ENCODE assay signal across 26 mouse cellular contexts in genomic region chr2:92860502-92861197, GRCm38 (mm10). TPM values are rescaled to one million over a fixed set of nuclear protein-coding genes. Genes with fewer than 3 reads are reported as not detected.
A peak's percentile ranks its signal among the peaks of the same experiment; 100 is the strongest.
DNase-seq lines count a peak whose midpoint lies in the region; ATAC-seq and TF ChIP-seq lines count a peak whose summit lies in the region.
"Had no signal": no experiment of that assay in that cellular context is flagged by ENCODE, and none has a peak within 500 bp of the region (broad histone marks: within the 10 kb centered on the region; RNA-seq: fewer than 3 reads in every experiment).

No protein-coding gene starts in this region.

- WGBS in embryonic facial prominence, embryonic 13.5 days: 57% methylated on average over 8 of the region's 8 CpGs
- 78% methylated on average over 8 of the region's 8 CpGs for WGBS in embryonic facial prominence, embryonic 10.5 days
- WGBS in hindbrain, embryonic 15.5 days: 45% methylated on average over 8 of the region's 8 CpGs
- 78% methylated on average over 7 of the region's 8 CpGs for WGBS in hindbrain, embryonic 11.5 days
- WGBS in limb, embryonic 12.5 days: 64% methylated on average over 8 of the region's 8 CpGs

- H3K4me2 ChIP-seq in embryonic facial prominence, embryonic 13.5 days: no peak overlapping the region
- no peak overlapping the region for H3K4me2 ChIP-seq in hindbrain, embryonic 15.5 days
- no peak overlapping the region for H3K4me2 ChIP-seq in hindbrain, embryonic 11.5 days (replicated peaks; ENCODE audit: low read depth, low read length)
- H3K4me2 ChIP-seq in CH12.LX (ENCODE audit: insufficient read depth, low read depth, poor library complexity, severe bottlenecking): peak overlapping the region; percentile 27; the same call in 1 of the 2 replicates
- H3K4me2 ChIP-seq in limb, embryonic 12.5 days: no peak overlapping the region
- H3K4me2 ChIP-seq: embryonic facial prominence, embryonic 15.5 days; heart, embryonic 15.5 days had no signal

- no peaks in the 10 kb centered on the region for H3K27me3 ChIP-seq in embryonic facial prominence, embryonic 13.5 days
- H3K27me3 ChIP-seq in embryonic facial prominence, embryonic 10.5 days (replicated peaks; ENCODE audit: low read depth, poor library complexity, severe bottlenecking): no peaks in the 10 kb centered on the region
- H3K27me3 ChIP-seq in hindbrain, embryonic 15.5 days: no peaks in the 10 kb centered on the region; the same call in 1 of the 2 replicates
- no peaks in the 10 kb centered on the region for H3K27me3 ChIP-seq in hindbrain, embryonic 11.5 days (ENCODE audit: control insufficient read depth, insufficient read depth, low read length)
- peaks cover 76% of the 10 kb centered on the region for H3K27me3 ChIP-seq in CH12.LX (replicated peaks)
- H3K27me3 ChIP-seq in limb, embryonic 12.5 days: no peaks in the 10 kb centered on the region
- H3K27me3 ChIP-seq: embryonic facial prominence, embryonic 15.5 days; heart, embryonic 15.5 days had no signal

- no peak for TF ChIP-seq CTCF in CH12.LX (conservative IDR thresholded peaks at IDR 0.05 in 1 of 2, IDR thresholded peaks at IDR 0.05 in 1 of 2; ENCODE audit: low read depth in 2 of 2, low read length in 2 of 2)

- ATAC-seq in embryonic facial prominence, embryonic 13.5 days (ENCODE audit: insufficient number of reproducible peaks, insufficient read depth, low FRiP score, low TSS enrichment, low read depth): no peak
- peak; percentile 65 for ATAC-seq in hindbrain, embryonic 15.5 days (ENCODE audit: low FRiP score, low read depth)
- no peak for ATAC-seq in hindbrain, embryonic 11.5 days (ENCODE audit: low FRiP score)
- ATAC-seq in limb, embryonic 12.5 days (ENCODE audit: insufficient number of reproducible peaks, insufficient read depth, low FRiP score, low TSS enrichment, low read depth): no peak
- ATAC-seq: CD4-positive, CD25-positive, alpha-beta regulatory T cell, adult 4 months; forebrain, embryonic 14.5 days had no signal

- dilution Hi-C loops in CH12.LX (cut with MboI; ENCODE audit: extremely low pct_ligation_motif_present, extremely low pct_unique_long_range_greater_than_20kb, low sequenced_read_pairs): no loop called here

- intact Hi-C loops in gastrocnemius, postnatal 14 days (cut with DNase I; ENCODE audit: low total_unique reads): no loop called here

- no peaks in the 10 kb centered on the region for H3K36me3 ChIP-seq in embryonic facial prominence, embryonic 13.5 days
- no peaks in the 10 kb centered on the region for H3K36me3 ChIP-seq in embryonic facial prominence, embryonic 10.5 days (replicated peaks)
- H3K36me3 ChIP-seq in hindbrain, embryonic 15.5 days: no peaks in the 10 kb centered on the region
- H3K36me3 ChIP-seq in hindbrain, embryonic 11.5 days (ENCODE audit: control insufficient read depth, insufficient read depth, low read length): no peaks in the 10 kb centered on the region
- H3K36me3 ChIP-seq in CH12.LX (replicated peaks in 1 of 2; ENCODE audit: control insufficient read depth in 1 of 2, insufficient read depth in 1 of 2, low read length in 1 of 2): no peaks in the 10 kb centered on the region
- no peaks in the 10 kb centered on the region for H3K36me3 ChIP-seq in limb, embryonic 12.5 days
- H3K36me3 ChIP-seq: embryonic facial prominence, embryonic 15.5 days; forebrain, embryonic 10.5 days; heart, embryonic 10.5 days; heart, embryonic 15.5 days had no signal

- H3K4me3 ChIP-seq in embryonic facial prominence, embryonic 13.5 days: no peak overlapping the region
- H3K4me3 ChIP-seq in embryonic facial prominence, embryonic 10.5 days: no peak overlapping the region
- H3K4me3 ChIP-seq in hindbrain, embryonic 15.5 days: no peak overlapping the region
- H3K4me3 ChIP-seq in hindbrain, embryonic 11.5 days (ENCODE audit: low read depth, low read length): no peak overlapping the region
- H3K4me3 ChIP-seq in CH12.LX (replicated peaks in 1 of 3; ENCODE audit: low read depth in 2 of 3, low read length in 2 of 3, poor library complexity in 1 of 3): no peak overlapping the region
- no peak overlapping the region for H3K4me3 ChIP-seq in limb, embryonic 12.5 days (replicated peaks)
- H3K4me3 ChIP-seq: embryonic facial prominence, embryonic 15.5 days; erythroblast, embryonic 14.5 days; forebrain, embryonic 10.5 days; gastrocnemius, adult 2 months; heart, embryonic 10.5 days; heart, embryonic 15.5 days had no signal

- H3K27ac ChIP-seq in embryonic facial prominence, embryonic 13.5 days: peak overlapping the region; percentile 62
- no peak overlapping the region for H3K27ac ChIP-seq in embryonic facial prominence, embryonic 10.5 days (replicated peaks)
- H3K27ac ChIP-seq in hindbrain, embryonic 15.5 days (replicated peaks): 0 out of 2 replicates have a peak overlapping the region, but pooled peaks have one; percentile 26
- no peak overlapping the region for H3K27ac ChIP-seq in hindbrain, embryonic 11.5 days (ENCODE audit: low read depth, low read length)
- H3K27ac ChIP-seq in CH12.LX (ENCODE audit: insufficient read depth, low read depth): no peak overlapping the region
- peak overlapping the region; percentile 42; the same call in 1 of the 2 replicates for H3K27ac ChIP-seq in limb, embryonic 12.5 days
- H3K27ac ChIP-seq: embryonic facial prominence, embryonic 15.5 days; forebrain, embryonic 10.5 days; gastrocnemius, adult 2 months; heart, embryonic 10.5 days; heart, embryonic 15.5 days had no signal

- no peak overlapping the region for H3K9ac ChIP-seq in embryonic facial prominence, embryonic 13.5 days
- H3K9ac ChIP-seq in hindbrain, embryonic 15.5 days: no peak overlapping the region
- H3K9ac ChIP-seq in hindbrain, embryonic 11.5 days (ENCODE audit: low read depth, low read length): no peak overlapping the region
- no peak overlapping the region for H3K9ac ChIP-seq in CH12.LX (ENCODE audit: insufficient read depth, low read depth)
- H3K9ac ChIP-seq in limb, embryonic 12.5 days (replicated peaks): no peak overlapping the region
- H3K9ac ChIP-seq: embryonic facial prominence, embryonic 15.5 days; heart, embryonic 15.5 days had no signal

- H3K9me3 ChIP-seq in embryonic facial prominence, embryonic 13.5 days: peaks cover 7% of the 10 kb centered on the region
- 0 out of 2 replicates have a peak, but pooled peaks cover 10% of the 10 kb centered on the region for H3K9me3 ChIP-seq in embryonic facial prominence, embryonic 10.5 days
- no peaks in the 10 kb centered on the region for H3K9me3 ChIP-seq in hindbrain, embryonic 15.5 days
- H3K9me3 ChIP-seq in hindbrain, embryonic 11.5 days (ENCODE audit: control insufficient read depth, low read length): no peaks in the 10 kb centered on the region
- peaks cover 22% of the 10 kb centered on the region for H3K9me3 ChIP-seq in CH12.LX (replicated peaks; ENCODE audit: low read length)
- H3K9me3 ChIP-seq in limb, embryonic 12.5 days: peaks cover 10% of the 10 kb centered on the region; the same call in 1 of the 2 replicates
- H3K9me3 ChIP-seq: embryonic facial prominence, embryonic 15.5 days; heart, embryonic 10.5 days; heart, embryonic 15.5 days had no signal

- in situ Hi-C loops in CH12.LX (cut with MboI; ENCODE audit: low pct_ligation_motif_present, low pct_unique_long_range_greater_than_20kb, low sequenced_read_pairs): no loop called here

- no peak for DNase-seq in embryonic facial prominence, embryonic 10.5 days (ENCODE audit: low spot score)
- no peak for DNase-seq in hindbrain, embryonic 11.5 days (ENCODE audit: low spot score)
- DNase-seq in CH12.LX (ENCODE audit: extremely low read depth): no peak
- DNase-seq in gastrocnemius, postnatal 14 days: no peak
- DNase-seq: adrenal gland, postnatal 14 days; B cell, adult 2 months; cerebellum, adult 18-20 months; cerebellum, adult 9-11 months; cerebellum, postnatal 36 days; gastrocnemius, adult 2 months; gastrocnemius, postnatal 36 days; heart, adult 18-20 months; heart, postnatal 14 days; kidney, adult 11 months had no signal

- no peak for TF ChIP-seq POLR2A in CH12.LX (IDR thresholded peaks at IDR 0.05; ENCODE audit: low read depth, low read length)

- TF ChIP-seq RAD21 in CH12.LX (IDR thresholded peaks at IDR 0.05; ENCODE audit: low read depth, low read length): no peak

- peaks cover 12% of the 10 kb centered on the region for H3K4me1 ChIP-seq in embryonic facial prominence, embryonic 13.5 days
- no peaks in the 10 kb centered on the region for H3K4me1 ChIP-seq in embryonic facial prominence, embryonic 10.5 days
- 0 out of 2 replicates have a peak, but pooled peaks cover 3% of the 10 kb centered on the region for H3K4me1 ChIP-seq in hindbrain, embryonic 15.5 days (replicated peaks)
- H3K4me1 ChIP-seq in hindbrain, embryonic 11.5 days (replicated peaks; ENCODE audit: control insufficient read depth, insufficient read depth, low read length): no peaks in the 10 kb centered on the region
- no peaks in the 10 kb centered on the region for H3K4me1 ChIP-seq in CH12.LX (ENCODE audit: control insufficient read depth in 1 of 2, insufficient read depth in 2 of 2)
- H3K4me1 ChIP-seq in limb, embryonic 12.5 days (replicated peaks): peaks cover 10% of the 10 kb centered on the region
- H3K4me1 ChIP-seq: heart, embryonic 10.5 days; heart, embryonic 15.5 days had no signal

- H3K79me2 ChIP-seq in CH12.LX (replicated peaks; ENCODE audit: control insufficient read depth, extremely low read depth, insufficient read depth, poor library complexity, severe bottlenecking): no peaks in the 10 kb centered on the region

- TF ChIP-seq EP300 in CH12.LX (IDR thresholded peaks at IDR 0.05; ENCODE audit: low read length): no peak

TF ChIP-seq in CH12.LX, 34 proteins besides CTCF, POLR2A, EP300 and RAD21:
- TF ChIP-seq TBP (conservative IDR thresholded peaks at IDR 0.05; ENCODE audit: low read depth, low read length) (no peak), ZMIZ1 (IDR thresholded peaks at IDR 0.05; ENCODE audit: low read depth, low read length) (no peak), SMC3 (IDR thresholded peaks at IDR 0.05; ENCODE audit: low read depth, low read length) (no peak), USF2 (conservative IDR thresholded peaks at IDR 0.05; ENCODE audit: low read depth, low read length) (no peak), UBTF (IDR thresholded peaks at IDR 0.05; ENCODE audit: low read depth, low read length) (no peak), ZNF384 (IDR thresholded peaks at IDR 0.05; ENCODE audit: low read depth, low read length) (no peak)

RNA-seq across cellular contexts. Expression of gene Syt13, which starts 54.2 kb away (rescaled TPM):
- polyA plus RNA-seq in embryonic facial prominence, embryonic 13.5 days (2015; fragmentation: Nextera tagmentation; extraction: Ambion mirVana): 4.2 and 5.4 TPM in 2 replicates
- 9.7 and 10.2 TPM in 2 replicates for polyA plus RNA-seq in embryonic facial prominence, embryonic 10.5 days (2016; fragmentation: Nextera tagmentation; extraction: Ambion mirVana)
- 46.5 and 49.9 TPM in 2 replicates for polyA plus RNA-seq in hindbrain, embryonic 15.5 days (2015; fragmentation: Nextera tagmentation; extraction: Ambion mirVana)
- polyA plus RNA-seq in hindbrain, embryonic 11.5 days (2014; fragmentation: Nextera tagmentation; extraction: Ambion mirVana): 15.4 and 25.0 TPM in 2 replicates
- total RNA-seq in CH12.LX (2012; rRNA removed): not detected in 2 replicates
- total RNA-seq in CH12.LX (2014; rRNA removed): not detected in 2 replicates
- not detected in 2 replicates for polyA plus RNA-seq in CH12.LX (2012; ENCODE audit: insufficient read length, low read depth)
- 5.4 and 6.5 TPM in 2 replicates for polyA plus RNA-seq in limb, embryonic 12.5 days (2016; fragmentation: Nextera tagmentation; extraction: Ambion mirVana)
- total RNA-seq in gastrocnemius, postnatal 14 days (2021): under 1 TPM; 0.18 to 0.27 TPM
- total RNA-seq: hematopoietic stem cell, adult 5-6 weeks; MEL had no signal
- polyA plus RNA-seq: CD4-positive, CD25-positive, alpha-beta regulatory T cell, adult 4 months; erythroblast, embryonic 14.5 days had no signal

Comparison
In these comparisons a context has a peak if more than half of its experiments do, and no peak if none do; other contexts are left out.
1. H3K27ac ChIP-seq: peak in embryonic facial prominence, embryonic 13.5 days (single experiment), hindbrain, embryonic 15.5 days (single experiment) and limb, embryonic 12.5 days (single experiment); none in embryonic facial prominence, embryonic 10.5 days (single experiment), hindbrain, embryonic 11.5 days (single experiment) and CH12.LX (single experiment).